Mouse (Mus musculus): ENCODE data around the gene Exosc6. TPM values are rescaled to one million over a fixed set of nuclear protein-coding genes. Genes with fewer than 3 reads are reported as not detected.

Exosc6 gene
- total RNA-seq, 2 experiments from 2014 or later = not detected

Small RNA genes lying within 50 kb of the gene (microRNA-seq; reads per million reads assigned to microRNA genes)
- gene Gm24103 = not detected
- not detected for gene Mir3473d

Other genes with a start within 250 kb of the Exosc6 start
- 10 to 100 TPM; 51.7 to 61.4 TPM for gene Cog4, start 209.7 kb upstream of the Exosc6 start, total RNA-seq (2021)
- 10 to 100 TPM; 57.9 to 65.3 TPM for gene Sf3b3, start 209.6 kb upstream of the Exosc6 start, total RNA-seq (2021)
- 10 to 100 TPM; 17.2 to 21.7 TPM for gene Fuk, start 153.9 kb upstream of the Exosc6 start, total RNA-seq (2021)
- 10 to 100 TPM; 93.3 to 94.1 TPM for gene St3gal2, start 136.4 kb upstream of the Exosc6 start, total RNA-seq (2021)
- gene Ddx19a, start 58.5 kb upstream of the Exosc6 start, total RNA-seq (2021) = 10 to 100 TPM; 26.6 to 30.7 TPM
- gene Ddx19b, start 24.6 kb upstream of the Exosc6 start, total RNA-seq (2021) = 10 to 100 TPM; 23.3 to 24.1 TPM
- 100 to 1,000 TPM in 1 of 2 experiments, 10 to 100 TPM in 1; 98.9 to 106 TPM for gene Aars, start 23.2 kb upstream of the Exosc6 start, total RNA-seq (2021)
- gene Clec18a, start 36.1 kb downstream of the Exosc6 start, total RNA-seq (2021) = 1 to 10 TPM; 3.2 to 3.5 TPM
- gene Pdpr, start 38.3 kb downstream of the Exosc6 start, total RNA-seq (2021) = 10 to 100 TPM; 28.1 to 29.5 TPM
- 100 to 1,000 TPM; 144 to 150 TPM for gene Glg1, start 202.9 kb downstream of the Exosc6 start, total RNA-seq (2021)
- 10 to 100 TPM; 20.2 to 20.5 TPM for gene Rfwd3, start 243.9 kb downstream of the Exosc6 start, total RNA-seq (2021)

All from left cerebral cortex, postnatal 36 days (tissue).